Mouse (Mus musculus): ENCODE data around the gene Tpra1. TPM values are rescaled to one million over a fixed set of nuclear protein-coding genes. Genes with fewer than 3 reads are reported as not detected.

Gene Tpra1
- polyA plus RNA-seq, 1 experiment from 2014 or later, result 80.1 TPM

DNA sequence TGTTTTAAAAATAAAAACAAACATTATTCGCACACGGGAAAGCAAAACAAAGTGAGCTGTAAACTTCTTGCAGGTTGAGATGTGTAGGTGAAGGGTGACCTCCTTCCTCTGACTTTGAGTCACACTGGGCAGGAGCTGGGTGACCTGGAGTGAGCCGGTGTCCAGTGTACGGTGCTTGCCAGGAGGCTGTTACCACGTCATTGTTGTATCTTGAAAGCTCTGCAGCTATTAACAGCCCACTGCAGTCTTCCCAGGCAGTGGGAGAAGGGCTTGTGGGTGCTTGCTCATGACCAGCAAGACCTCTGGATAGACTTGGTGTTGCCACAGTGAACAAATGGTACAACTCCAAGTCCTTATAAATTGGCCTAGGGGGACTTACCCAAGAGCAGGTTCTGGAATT lies 12.7 kb downstream of the Tpra1 start:
- no peak overlapping the region for H3K27ac ChIP-seq (ENCODE audit: low read length)
- no peak overlapping the region for H3K4me2 ChIP-seq (ENCODE audit: low read depth, low read length)
- no peaks in the 10 kb centered on the region for H3K27me3 ChIP-seq (ENCODE audit: control insufficient read depth, insufficient read depth, low read depth, low read length)
- WGBS, result 60% methylated on average over 5 of the region's 5 CpGs
- no peak for ATAC-seq (ENCODE audit: low read depth)
- H3K36me3 ChIP-seq (ENCODE audit: control insufficient read depth, insufficient read depth, low read length), result peaks cover 10% of the 10 kb centered on the region; the same call in 1 of the 2 replicates
- H3K4me3 ChIP-seq (ENCODE audit: low read length), result no peak overlapping the region
- H3K4me1 ChIP-seq (replicated peaks; ENCODE audit: control insufficient read depth, insufficient read depth, low read length), result 0 out of 2 replicates have a peak, but pooled peaks cover 3% of the 10 kb centered on the region
- H3K9me3 ChIP-seq (ENCODE audit: control insufficient read depth, low read length), result no peaks in the 10 kb centered on the region
- no peak overlapping the region for H3K9ac ChIP-seq (ENCODE audit: low read length)

DNA sequence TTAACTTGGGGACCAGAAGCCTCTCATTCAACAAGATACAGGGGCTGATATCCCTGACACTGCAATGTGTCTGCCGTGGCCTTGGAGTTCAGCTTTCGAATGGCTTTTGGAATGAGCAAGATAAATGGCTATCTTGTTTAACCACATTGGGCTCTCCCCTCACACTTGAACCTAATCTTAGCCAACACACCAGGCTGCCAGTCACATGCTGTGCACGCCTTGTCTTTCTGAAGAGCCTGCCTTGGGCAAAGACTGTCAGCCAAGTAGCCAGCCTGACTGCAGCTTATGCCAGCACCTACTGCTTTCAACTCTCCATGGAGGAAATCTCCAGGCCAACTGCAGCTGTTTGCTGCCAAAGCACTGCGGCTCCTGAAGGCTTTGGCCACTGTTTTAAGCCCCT lies 13.5 kb downstream of the Tpra1 start:
- WGBS, result 65% methylated on average over 4 of the region's 4 CpGs
- ATAC-seq (ENCODE audit: low read depth), result no peak
- Histone ChIP-seq H3K27ac (ENCODE audit: low read length) (no peak overlapping the region), H3K4me2 (ENCODE audit: low read depth, low read length) (no peak overlapping the region), H3K9ac (ENCODE audit: low read length) (no peak overlapping the region), H3K9me3 (ENCODE audit: control insufficient read depth, low read length) (no peaks in the 10 kb centered on the region), H3K36me3 (ENCODE audit: control insufficient read depth, insufficient read depth, low read length) (peaks cover 7% of the 10 kb centered on the region; the same call in 1 of the 2 replicates), H3K4me3 (ENCODE audit: low read length) (no peak overlapping the region), H3K27me3 (ENCODE audit: control insufficient read depth, insufficient read depth, low read depth, low read length) (no peaks in the 10 kb centered on the region), H3K4me1 (replicated peaks; ENCODE audit: control insufficient read depth, insufficient read depth, low read length) (0 out of 2 replicates have a peak, but pooled peaks cover 3% of the 10 kb centered on the region)

DNA sequence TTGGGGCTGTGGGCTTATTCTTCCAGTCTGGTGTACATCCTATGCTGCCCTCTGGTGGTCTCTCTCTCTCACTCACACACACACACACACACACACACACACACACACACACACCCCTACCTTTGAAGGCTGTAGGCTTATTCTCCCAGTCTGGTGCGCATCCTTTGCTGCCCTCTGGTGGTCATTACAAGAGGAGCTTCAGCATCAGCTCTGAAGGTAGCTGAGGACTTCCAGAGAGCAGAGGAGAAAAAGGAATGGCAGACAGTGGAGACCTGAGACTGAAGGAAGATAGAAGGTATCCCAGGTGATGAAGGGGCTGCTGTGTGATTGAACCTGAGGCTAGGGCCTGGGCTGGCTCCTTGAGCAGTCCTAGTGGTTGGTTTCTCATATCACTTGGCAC lies 14.1 kb downstream of the Tpra1 start:
- H3K4me2 ChIP-seq (ENCODE audit: low read depth, low read length), result no peak overlapping the region
- ATAC-seq (ENCODE audit: low read depth), result no peak
- no peak overlapping the region for H3K4me3 ChIP-seq (ENCODE audit: low read length)
- peaks cover 5% of the 10 kb centered on the region; the same call in 1 of the 2 replicates for H3K36me3 ChIP-seq (ENCODE audit: control insufficient read depth, insufficient read depth, low read length)
- WGBS, result 47% methylated on average over 1 of the region's 1 CpGs
- H3K27me3 ChIP-seq (ENCODE audit: control insufficient read depth, insufficient read depth, low read depth, low read length), result no peaks in the 10 kb centered on the region
- H3K27ac ChIP-seq (ENCODE audit: low read length), result no peak overlapping the region
- H3K9ac ChIP-seq (ENCODE audit: low read length), result no peak overlapping the region
- H3K4me1 ChIP-seq (replicated peaks; ENCODE audit: control insufficient read depth, insufficient read depth, low read length), result 0 out of 2 replicates have a peak, but pooled peaks cover 3% of the 10 kb centered on the region
- no peaks in the 10 kb centered on the region for H3K9me3 ChIP-seq (ENCODE audit: control insufficient read depth, low read length)

DNA sequence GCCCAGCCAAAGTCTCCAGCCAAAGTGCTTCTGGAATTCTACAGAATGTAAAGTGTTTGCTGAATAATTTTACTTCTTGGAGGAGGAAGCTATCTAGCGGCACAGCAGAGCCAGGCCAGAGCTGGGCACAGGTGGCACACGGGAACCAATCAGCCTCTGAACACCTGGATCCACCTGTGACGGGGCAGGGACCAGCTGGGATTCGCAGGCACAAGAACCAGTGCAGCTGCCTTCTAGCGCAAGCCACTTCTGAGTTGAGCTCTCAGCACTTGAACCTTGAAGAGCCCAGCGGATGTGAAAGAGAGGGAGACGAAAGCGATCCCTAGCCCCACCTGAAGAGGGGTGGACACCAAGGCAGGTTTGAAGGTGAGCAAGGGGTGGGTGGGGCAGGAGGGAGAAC lies 16.8 kb downstream of the Tpra1 start:
- 42% methylated on average over 8 of the region's 8 CpGs for WGBS
- no peak overlapping the region for H3K4me3 ChIP-seq (ENCODE audit: low read length)
- H3K4me1 ChIP-seq (replicated peaks; ENCODE audit: control insufficient read depth, insufficient read depth, low read length), result 0 out of 2 replicates have a peak, but pooled peaks cover 3% of the 10 kb centered on the region
- no peak overlapping the region for H3K9ac ChIP-seq (ENCODE audit: low read length)
- H3K27me3 ChIP-seq (ENCODE audit: control insufficient read depth, insufficient read depth, low read depth, low read length), result no peaks in the 10 kb centered on the region
- H3K4me2 ChIP-seq (ENCODE audit: low read depth, low read length), result no peak overlapping the region
- no peaks in the 10 kb centered on the region for H3K9me3 ChIP-seq (ENCODE audit: control insufficient read depth, low read length)
- no peak overlapping the region for H3K27ac ChIP-seq (ENCODE audit: low read length)
- peak; percentile 52 for ATAC-seq (ENCODE audit: low read depth)
- H3K36me3 ChIP-seq (ENCODE audit: control insufficient read depth, insufficient read depth, low read length), result no peaks in the 10 kb centered on the region

DNA sequence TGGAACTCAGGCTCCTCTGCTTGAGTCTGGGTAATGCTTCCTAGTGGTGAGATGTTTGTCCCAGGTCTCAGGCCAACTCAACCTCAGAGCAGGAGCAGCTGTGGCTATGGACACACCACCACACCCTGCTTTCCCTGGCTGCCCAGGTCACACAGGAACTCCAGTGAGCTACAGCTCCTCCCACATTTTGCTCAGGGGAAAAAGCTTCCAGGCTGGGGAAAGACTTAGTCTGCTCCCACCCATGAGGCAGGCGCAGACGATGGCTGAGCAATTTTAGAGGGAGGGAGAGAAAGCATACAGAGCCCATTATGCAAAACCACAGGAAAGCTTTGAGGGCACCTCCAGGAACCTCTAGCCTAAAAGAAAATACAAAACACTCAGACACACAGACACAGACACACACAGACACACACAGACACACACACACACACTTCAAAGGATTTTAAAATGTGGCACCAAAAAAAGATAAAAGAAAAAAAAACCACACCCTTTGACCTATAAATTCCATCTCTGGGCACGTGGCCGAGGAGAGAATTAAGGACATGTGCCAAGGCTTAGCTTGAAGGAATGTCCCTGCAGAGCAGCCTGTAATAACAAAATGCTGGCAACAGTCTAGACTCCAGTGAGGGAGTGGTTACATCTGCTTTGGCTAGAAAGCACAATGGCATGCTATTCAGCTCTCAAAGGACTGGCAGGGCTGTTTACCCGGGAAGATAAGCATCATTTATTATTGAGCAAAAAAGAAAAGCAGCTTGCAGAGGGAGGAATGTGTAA lies 22.6 kb downstream of the Tpra1 start:
- 6% methylated on average over 5 of the region's 5 CpGs for WGBS
- no peak overlapping the region for H3K9ac ChIP-seq (ENCODE audit: low read length)
- H3K9me3 ChIP-seq (ENCODE audit: control insufficient read depth, low read length), result no peaks in the 10 kb centered on the region

DNA sequence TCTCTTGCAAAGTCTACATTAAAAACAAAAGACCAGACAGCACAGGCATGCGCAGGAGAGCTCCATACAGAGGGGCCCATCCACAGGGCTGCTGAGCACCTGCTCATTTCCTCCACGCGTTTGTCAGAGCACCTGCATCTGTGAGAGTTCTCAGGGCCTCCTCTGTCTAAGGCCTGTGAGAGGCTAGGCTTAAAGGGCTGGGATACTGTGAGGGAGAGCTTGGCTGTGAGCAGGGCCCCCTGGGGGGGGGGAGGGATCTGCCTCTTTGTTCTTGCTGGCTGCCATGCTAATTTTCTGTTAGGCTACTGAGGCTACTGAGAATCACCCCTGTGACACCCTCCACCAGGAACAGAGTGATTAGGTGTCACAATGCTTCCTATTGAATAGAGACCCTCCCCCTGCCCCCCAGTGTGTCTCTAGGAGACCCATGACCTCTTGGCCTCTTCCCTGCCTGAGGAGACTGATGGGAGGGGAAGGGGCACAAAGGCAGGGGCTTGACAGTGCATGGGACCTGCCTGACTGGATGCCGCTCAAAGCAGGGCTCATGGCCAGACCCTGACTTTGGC lies 23.7 kb downstream of the Tpra1 start:
- no peaks in the 10 kb centered on the region for H3K9me3 ChIP-seq (ENCODE audit: control insufficient read depth, low read length)
- 22% methylated on average over 4 of the region's 4 CpGs for WGBS
- H3K27me3 ChIP-seq (ENCODE audit: control insufficient read depth, insufficient read depth, low read depth, low read length), result no peaks in the 10 kb centered on the region
- no peak overlapping the region for H3K4me3 ChIP-seq (ENCODE audit: low read length)
- H3K4me1 ChIP-seq (replicated peaks; ENCODE audit: control insufficient read depth, insufficient read depth, low read length), result peaks cover 30% of the 10 kb centered on the region
- H3K9ac ChIP-seq (ENCODE audit: low read length), result no peak overlapping the region
- no peak overlapping the region for H3K4me2 ChIP-seq (ENCODE audit: low read depth, low read length)
- peak overlapping the region; percentile 77 for H3K27ac ChIP-seq (ENCODE audit: low read length)
- peak; percentile 9 for ATAC-seq (ENCODE audit: low read depth)
- no peaks in the 10 kb centered on the region for H3K36me3 ChIP-seq (ENCODE audit: control insufficient read depth, insufficient read depth, low read length)

More for the DNA sequence above, 22.6 kb downstream of the Tpra1 start:
- Histone ChIP-seq H3K36me3 (ENCODE audit: control insufficient read depth, insufficient read depth, low read length) (no peaks in the 10 kb centered on the region), H3K4me1 (replicated peaks; ENCODE audit: control insufficient read depth, insufficient read depth, low read length) (peaks cover 30% of the 10 kb centered on the region), H3K27me3 (ENCODE audit: control insufficient read depth, insufficient read depth, low read depth, low read length) (no peaks in the 10 kb centered on the region), H3K4me2 (ENCODE audit: low read depth, low read length) (no peak overlapping the region), H3K27ac (ENCODE audit: low read length) (peak overlapping the region; percentile 77), H3K4me3 (ENCODE audit: low read length) (no peak overlapping the region)
- ATAC-seq (ENCODE audit: low read depth), result peak; percentile 85

DNA sequence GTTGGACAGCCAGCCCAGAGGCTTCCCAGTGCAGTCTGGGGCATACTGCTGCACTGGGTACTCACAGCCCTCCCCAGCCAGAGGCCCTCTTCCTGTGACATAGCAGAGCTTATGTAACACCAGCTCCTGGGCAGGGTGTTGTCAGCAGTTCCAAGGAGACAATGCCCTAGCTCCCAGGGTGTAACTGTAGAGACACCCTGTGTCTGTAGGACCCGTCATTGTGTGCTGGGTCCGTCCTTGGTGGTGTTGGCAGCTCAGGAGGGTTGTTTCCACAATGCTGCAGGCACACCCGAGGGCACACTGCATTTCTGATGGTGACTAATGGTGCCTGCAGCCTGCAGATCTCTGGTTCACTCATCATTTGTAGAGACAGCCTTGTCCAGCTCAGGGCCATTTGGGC lies 24.8 kb downstream of the Tpra1 start:
- peaks cover 34% of the 10 kb centered on the region for H3K4me1 ChIP-seq (replicated peaks; ENCODE audit: control insufficient read depth, insufficient read depth, low read length)
- H3K4me3 ChIP-seq (ENCODE audit: low read length), result no peak overlapping the region
- no peak overlapping the region for H3K4me2 ChIP-seq (ENCODE audit: low read depth, low read length)
- no peaks in the 10 kb centered on the region for H3K27me3 ChIP-seq (ENCODE audit: control insufficient read depth, insufficient read depth, low read depth, low read length)
- H3K36me3 ChIP-seq (ENCODE audit: control insufficient read depth, insufficient read depth, low read length), result no peaks in the 10 kb centered on the region
- H3K9me3 ChIP-seq (ENCODE audit: control insufficient read depth, low read length), result no peaks in the 10 kb centered on the region
- no peak for ATAC-seq (ENCODE audit: low read depth)
- no peak overlapping the region for H3K9ac ChIP-seq (ENCODE audit: low read length)
- H3K27ac ChIP-seq (ENCODE audit: low read length), result no peak overlapping the region
- WGBS, result 44% methylated on average over 3 of the region's 3 CpGs

DNA sequence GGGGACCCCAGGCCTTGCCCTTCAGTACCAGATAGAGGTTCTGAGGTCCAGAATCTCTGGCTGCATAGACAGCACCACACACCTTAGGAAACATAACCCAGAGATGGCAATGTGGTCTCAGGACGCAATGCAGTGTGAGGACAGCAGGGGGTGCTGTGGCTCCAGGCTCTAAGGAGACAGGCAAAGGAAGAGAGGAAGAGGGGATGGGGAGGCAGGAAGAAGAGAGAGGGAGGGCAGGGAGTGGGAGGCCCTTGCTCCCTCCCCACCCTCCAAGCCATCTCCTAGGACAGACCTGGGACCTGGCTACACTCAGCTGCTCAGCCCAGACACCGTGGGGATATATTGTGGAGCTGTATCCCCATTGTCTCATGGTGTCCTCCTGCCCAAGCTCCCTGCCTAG lies 25.5 kb downstream of the Tpra1 start:
- H3K4me2 ChIP-seq (ENCODE audit: low read depth, low read length), result no peak overlapping the region
- H3K9me3 ChIP-seq (ENCODE audit: control insufficient read depth, low read length), result no peaks in the 10 kb centered on the region
- WGBS, result 22% methylated on average over 2 of the region's 2 CpGs
- no peak overlapping the region for H3K9ac ChIP-seq (ENCODE audit: low read length)
- ATAC-seq (ENCODE audit: low read depth), result peak; percentile 4; the same call in 1 of the 2 replicates
- H3K27ac ChIP-seq (ENCODE audit: low read length), result no peak overlapping the region
- H3K4me1 ChIP-seq (replicated peaks; ENCODE audit: control insufficient read depth, insufficient read depth, low read length), result peaks cover 34% of the 10 kb centered on the region
- H3K27me3 ChIP-seq (ENCODE audit: control insufficient read depth, insufficient read depth, low read depth, low read length), result no peaks in the 10 kb centered on the region
- no peaks in the 10 kb centered on the region for H3K36me3 ChIP-seq (ENCODE audit: control insufficient read depth, insufficient read depth, low read length)
- H3K4me3 ChIP-seq (ENCODE audit: low read length), result no peak overlapping the region

DNA sequence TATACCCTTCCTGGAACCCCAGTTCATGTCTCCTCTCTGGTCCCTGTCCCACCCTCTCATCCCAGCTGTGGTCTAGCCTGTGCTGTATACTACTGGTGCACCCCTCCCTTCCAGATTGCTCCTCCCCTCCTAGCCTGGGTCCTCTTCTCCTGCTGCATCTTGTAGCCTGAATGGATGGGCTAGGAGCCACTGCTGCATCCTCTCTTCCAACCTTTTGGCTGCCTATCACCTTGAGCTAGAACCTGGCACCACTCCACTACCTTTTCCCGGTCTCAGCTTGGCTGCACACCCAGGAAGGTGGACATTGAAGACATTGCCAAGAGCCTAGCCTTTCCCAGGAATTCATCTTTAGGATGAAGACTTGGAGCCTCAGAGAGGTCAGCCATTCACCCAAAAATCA lies 26.0 kb downstream of the Tpra1 start:
- no peak for ATAC-seq (ENCODE audit: low read depth)
- 71% methylated on average over 1 of the region's 1 CpGs for WGBS
- no peak overlapping the region for H3K27ac ChIP-seq (ENCODE audit: low read length)
- H3K4me1 ChIP-seq (replicated peaks; ENCODE audit: control insufficient read depth, insufficient read depth, low read length), result peaks cover 34% of the 10 kb centered on the region
- no peak overlapping the region for H3K9ac ChIP-seq (ENCODE audit: low read length)
- no peaks in the 10 kb centered on the region for H3K9me3 ChIP-seq (ENCODE audit: control insufficient read depth, low read length)
- H3K27me3 ChIP-seq (ENCODE audit: control insufficient read depth, insufficient read depth, low read depth, low read length), result no peaks in the 10 kb centered on the region
- H3K4me3 ChIP-seq (ENCODE audit: low read length), result no peak overlapping the region
- H3K36me3 ChIP-seq (ENCODE audit: control insufficient read depth, insufficient read depth, low read length), result no peaks in the 10 kb centered on the region
- no peak overlapping the region for H3K4me2 ChIP-seq (ENCODE audit: low read depth, low read length)
